Mouse (Mus musculus): ENCODE results near the gene Sfxn5.
A peak's percentile ranks its signal among the peaks of the same experiment; 100 is the strongest.

Gene Sfxn5

DNA sequence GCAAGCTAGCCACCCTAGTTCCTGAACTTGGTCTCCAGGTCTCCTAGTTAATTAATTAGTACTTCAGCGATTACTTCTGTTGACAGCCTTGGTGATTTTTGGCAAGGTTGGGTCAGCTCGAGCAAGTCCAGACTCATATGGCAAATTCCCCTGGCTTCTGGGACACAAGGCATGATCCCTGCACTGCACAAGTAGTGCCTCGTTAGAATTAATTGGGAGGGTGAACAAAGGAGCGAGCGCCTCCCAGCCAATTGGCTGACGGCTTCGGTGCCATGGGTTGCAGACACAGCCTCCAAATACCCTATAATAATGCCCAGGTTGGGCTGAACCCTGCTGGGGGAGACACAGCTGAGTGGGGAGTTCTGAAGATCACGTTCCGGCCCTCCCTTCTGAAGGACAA is 106.7 kb downstream of the Sfxn5 start:
- DNase-seq, result no peak

DNA sequence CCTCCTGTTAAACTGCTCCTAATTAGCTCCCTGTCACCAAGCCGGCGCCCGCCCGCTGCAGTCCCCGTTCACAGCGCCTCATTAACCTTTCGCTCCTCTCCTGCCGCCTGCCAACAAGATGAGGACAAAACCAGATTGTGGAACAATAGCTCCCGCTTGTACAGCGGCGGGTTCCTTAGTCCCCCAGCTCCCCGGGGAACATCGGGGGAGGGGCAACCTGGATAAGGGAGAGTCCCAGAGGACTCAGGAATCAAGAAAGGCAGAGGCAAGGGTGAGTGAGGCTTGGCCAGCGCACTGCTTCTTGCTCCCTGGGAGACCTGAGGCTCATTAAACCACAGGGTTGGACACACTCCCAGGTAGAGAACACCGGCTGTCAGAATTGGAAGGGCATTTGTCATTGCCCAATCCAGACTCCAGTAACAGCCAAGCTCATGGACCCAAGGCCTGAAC is 108.8 kb downstream of the Sfxn5 start:
- no peak for DNase-seq

DNA sequence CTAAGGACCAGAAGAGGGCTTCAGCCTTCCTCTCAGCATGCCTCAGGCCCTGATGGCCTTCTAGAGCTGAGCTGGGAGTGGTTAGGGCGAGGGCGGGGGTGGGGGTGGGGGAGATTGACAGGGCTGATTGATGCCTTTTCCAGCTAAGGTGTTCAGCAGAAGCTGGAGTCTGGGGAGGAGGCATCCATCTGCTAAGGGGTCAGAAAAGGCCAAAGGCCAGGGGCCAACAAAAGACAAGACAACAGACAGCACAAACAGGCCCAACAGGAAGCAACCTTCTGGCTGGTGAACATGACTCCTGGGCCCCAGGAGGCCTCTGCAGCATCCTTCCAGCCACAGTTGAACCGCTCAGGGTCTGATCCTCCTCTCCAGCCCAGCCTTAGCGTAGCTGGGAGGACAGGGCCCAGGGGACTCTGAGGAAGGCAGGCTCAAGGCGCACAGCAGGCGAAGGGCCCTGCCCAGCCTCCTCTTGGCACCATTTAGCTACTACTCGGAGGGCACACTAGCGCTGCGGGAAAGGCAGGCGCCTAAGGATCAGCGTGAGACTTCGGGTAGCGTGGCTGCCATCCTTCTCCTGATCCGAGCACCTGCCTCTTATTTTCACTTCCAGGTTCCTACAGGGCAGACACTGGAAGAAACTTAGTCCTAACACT is 109.6 kb downstream of the Sfxn5 start:
- DNase-seq, result no peak

- DNase-seq, result no peak
Observed at GRCm38 (mm10) chr6:85222551-85222950, 110.7 kb downstream of the Sfxn5 start.

DNA sequence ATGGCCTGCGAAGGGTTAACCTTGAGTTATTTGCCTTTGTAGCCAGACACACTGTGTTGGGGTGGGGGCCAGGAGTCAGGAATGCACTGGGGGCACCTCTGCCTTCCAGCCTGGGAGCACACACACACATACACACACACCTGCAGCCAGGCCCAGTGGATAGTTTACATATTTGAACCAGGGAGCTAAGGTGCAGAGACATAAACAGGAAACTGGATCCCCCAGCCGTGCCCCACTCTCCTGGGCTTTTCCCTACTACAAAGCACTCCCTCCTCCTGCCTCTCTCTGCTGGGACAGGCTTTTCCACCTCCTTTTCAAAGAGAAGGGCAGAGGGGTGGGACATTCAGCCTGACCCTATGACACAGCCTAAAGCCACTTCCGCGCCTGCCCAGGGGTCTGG is 112.3 kb downstream of the Sfxn5 start:
- DNase-seq, result no peak

DNA sequence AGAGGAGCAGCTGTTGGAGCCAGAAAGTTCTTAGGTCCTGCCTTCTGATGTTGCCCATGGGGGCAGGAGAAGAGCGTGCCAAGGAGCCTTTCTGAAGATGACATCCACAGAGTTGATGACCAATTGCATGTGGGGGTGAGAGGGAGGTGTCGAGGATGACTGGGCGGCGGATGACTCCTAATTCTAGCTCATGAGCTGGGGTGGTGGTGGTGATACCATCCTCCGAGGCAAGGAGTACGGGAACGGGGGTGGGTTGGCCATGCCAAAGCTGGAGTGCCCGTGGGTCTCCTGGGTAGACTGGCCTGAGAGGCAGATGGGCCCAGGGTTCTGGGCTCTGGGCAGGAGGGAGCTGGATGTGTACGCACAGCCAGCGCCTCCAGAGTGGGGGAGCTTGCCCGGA is 113.5 kb downstream of the Sfxn5 start:
- no peak for DNase-seq

GRCm38 (mm10) chr6:85218684-85219445 is 114.4 kb downstream of the Sfxn5 start:
- DNase-seq, result no peak

- DNase-seq, result no peak
Observed at GRCm38 (mm10) chr6:85218251-85218650, 115.0 kb downstream of the Sfxn5 start.

GRCm38 (mm10) chr6:85210686-85211085 is 122.5 kb downstream of the Sfxn5 start:
- no peak for DNase-seq

GRCm38 (mm10) chr6:85209226-85209967 is 123.8 kb downstream of the Sfxn5 start:
- no peak for DNase-seq

DNA sequence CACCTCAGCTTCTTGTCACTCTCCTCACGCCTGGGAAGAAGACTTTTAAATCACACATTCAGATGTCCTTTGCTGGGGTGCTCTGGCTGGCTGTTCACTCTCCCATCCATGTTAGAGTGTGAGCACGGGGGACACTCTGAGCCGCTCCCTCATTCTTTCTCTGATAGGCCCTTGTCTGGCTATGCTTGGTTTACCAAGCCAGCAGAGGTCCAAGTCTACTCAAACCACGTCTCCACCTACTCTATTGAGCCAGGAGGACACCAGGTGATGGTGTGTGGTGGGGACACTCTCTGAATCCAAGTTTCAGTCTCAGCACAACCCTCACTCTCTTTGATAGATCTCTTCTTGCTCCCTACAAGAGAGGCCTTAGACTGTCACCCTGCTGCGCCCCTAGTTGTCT is 125.9 kb downstream of the Sfxn5 start:
- no peak for DNase-seq

DNA sequence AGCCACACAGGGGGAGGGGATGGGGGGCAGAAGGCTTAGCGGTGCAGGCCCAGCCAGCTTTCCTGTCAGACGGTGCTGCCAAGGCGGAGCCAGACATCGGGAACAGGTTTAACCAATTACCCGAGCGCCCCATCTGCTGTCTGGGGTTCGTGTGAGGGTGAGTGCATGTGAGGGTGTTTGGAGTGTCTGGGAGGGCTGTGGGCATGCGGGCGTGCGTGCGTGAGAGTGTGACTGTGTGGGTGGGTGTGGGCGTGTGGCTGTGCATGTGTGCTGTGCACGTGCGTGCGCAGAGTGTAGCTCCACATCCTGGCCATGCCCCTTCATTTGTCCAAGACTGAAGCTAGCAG is 126.3 kb downstream of the Sfxn5 start:
- no peak for DNase-seq

- DNase-seq, result no peak
Observed at GRCm38 (mm10) chr6:85206182-85206938, 126.9 kb downstream of the Sfxn5 start.

GRCm38 (mm10) chr6:85197951-85198350 is 135.3 kb downstream of the Sfxn5 start:
- no peak for DNase-seq

- DNase-seq, result peak; percentile 75
Observed at GRCm38 (mm10) chr6:85193381-85194318, 139.6 kb downstream of the Sfxn5 start.

- no peak for DNase-seq
Observed at GRCm38 (mm10) chr6:85191751-85192440, 141.3 kb downstream of the Sfxn5 start.

DNA sequence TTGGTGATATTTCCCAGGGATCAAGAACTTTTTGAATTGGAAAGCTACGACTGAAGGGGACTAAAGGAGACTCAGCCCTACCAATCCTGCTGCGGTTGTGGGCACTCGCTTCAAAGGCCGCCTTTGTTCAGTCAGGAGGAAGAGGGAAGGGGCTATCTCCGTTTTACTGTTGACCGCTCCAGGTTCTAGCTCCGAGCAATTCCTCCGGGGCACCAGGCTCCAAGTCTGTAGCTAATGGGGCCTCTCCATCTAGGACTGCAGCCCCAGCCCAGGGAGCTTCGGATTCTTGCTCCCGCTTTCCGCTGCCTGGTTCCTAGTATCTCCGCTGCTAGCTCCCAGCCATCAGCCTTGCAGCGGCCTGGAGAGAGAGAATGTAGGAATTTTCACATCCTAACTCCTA is 142.6 kb downstream of the Sfxn5 start:
- DNase-seq, result no peak

- no peak for DNase-seq
Observed at GRCm38 (mm10) chr6:85189911-85190591, 143.2 kb downstream of the Sfxn5 start.

GRCm38 (mm10) chr6:85189361-85189760 is 143.9 kb downstream of the Sfxn5 start:
- no peak for DNase-seq

DNA sequence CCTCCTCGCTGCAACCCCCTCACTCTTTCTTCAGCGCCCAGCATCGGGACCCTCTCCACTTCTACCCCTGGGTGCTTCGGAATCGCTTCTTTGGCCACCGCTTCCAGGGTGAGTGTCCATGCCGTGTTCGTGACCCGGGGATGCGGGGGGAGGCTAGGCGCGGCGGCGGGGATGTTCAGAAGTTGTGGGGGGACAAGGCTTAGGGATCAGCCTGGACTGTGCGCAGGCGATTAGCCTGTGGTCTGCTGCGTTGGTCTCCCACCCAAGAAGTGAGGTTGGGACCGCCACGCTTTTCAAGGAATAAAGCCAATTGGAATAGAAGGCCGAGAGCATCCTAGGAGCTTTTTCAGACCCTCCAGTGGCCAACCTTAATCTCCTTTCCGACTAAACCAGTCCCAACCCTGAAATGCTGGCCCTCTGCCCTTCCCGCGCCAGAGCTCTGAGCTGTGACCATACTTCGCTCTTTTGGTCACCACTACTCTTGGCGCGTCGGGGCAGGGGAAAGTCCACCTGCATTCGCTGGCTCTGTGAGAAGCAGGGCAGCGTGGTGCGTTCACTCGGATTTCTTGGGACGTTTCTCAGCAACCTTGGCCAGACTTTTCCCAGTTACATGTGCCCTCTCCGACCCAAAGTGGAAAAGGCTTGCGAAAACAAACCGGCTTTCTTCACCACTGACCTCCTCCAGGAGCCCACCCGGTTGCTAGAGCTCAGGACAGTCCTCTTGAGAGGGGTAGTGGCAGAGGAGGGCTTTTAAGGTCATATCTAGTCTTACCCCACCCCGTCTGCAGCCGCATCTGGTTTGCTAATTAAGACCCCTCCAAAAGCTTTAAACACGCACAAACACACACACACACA is 144.7 kb downstream of the Sfxn5 start:
- no peak for DNase-seq
